Mouse (Mus musculus): Measurements from ENCODE around the gene Cdnf. TPM values are rescaled to one million over a fixed set of nuclear protein-coding genes. Genes with fewer than 3 reads are reported as not detected.

The Cdnf gene
- total and polyA plus RNA-seq, 3 experiments: 0.39 to 0.77 TPM; not detected in 1

DNA sequence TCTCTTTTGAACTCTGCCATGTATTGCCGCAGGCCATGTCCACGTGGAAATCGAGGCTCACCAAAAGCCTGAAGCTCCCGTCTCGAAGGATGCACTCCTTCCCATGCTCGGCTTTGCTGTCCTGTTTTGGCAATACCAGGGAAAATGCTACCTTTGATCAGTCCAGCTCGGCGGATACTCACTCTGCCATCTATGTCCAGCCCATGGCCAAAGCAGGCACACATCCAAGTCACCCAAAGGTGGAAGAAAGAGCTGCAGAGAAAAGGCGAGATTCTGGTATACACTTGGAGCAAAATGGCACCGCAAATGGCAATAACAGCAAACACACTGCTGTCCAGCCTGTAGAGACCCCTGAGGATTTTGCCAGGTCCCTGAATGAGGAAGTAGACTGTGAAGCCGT lies 57.8 kb downstream of the Cdnf start:
- Histone ChIP-seq H3K27me3 (ENCODE audit: control insufficient read depth in 1 of 2, insufficient read depth in 2 of 2, low read length in 2 of 2) (peaks cover 0 to 2% of the 10 kb centered on the region in 2 experiments; a peak in 1 of 4 replicates), H3K27ac (ENCODE audit: control insufficient read depth, low read depth, low read length) (no peak overlapping the region), H3K4me3 (ENCODE audit: control insufficient read depth in 1 of 2, insufficient read depth in 1 of 2, low read depth in 2 of 2, low read length in 2 of 2) (no peak overlapping the region), H3K36me3 (ENCODE audit: control insufficient read depth in 1 of 2, insufficient read depth in 2 of 2, low read length in 2 of 2) (no peaks in the 10 kb centered on the region), H3K4me1 (ENCODE audit: control insufficient read depth in 1 of 2, insufficient read depth in 2 of 2, low read length in 2 of 2) (no peaks in the 10 kb centered on the region), H3K9me3 (replicated peaks; ENCODE audit: insufficient read depth, low read length) (no peaks in the 10 kb centered on the region), H3K79me2 (ENCODE audit: control insufficient read depth, insufficient read depth, low read length, poor library complexity) (no peaks in the 10 kb centered on the region), H3K9ac (ENCODE audit: control insufficient read depth, low read depth, low read length, poor library complexity, severe bottlenecking) (no peak overlapping the region)
- TF ChIP-seq GABPA (IDR thresholded peaks at IDR 0.05; ENCODE audit: low read depth, low read length) (no peak), USF1 (IDR thresholded peaks at IDR 0.05; ENCODE audit: low read depth, low read length) (no peak), MEF2A (IDR thresholded peaks at IDR 0.05; ENCODE audit: extremely low read depth, insufficient replicate concordance, low read depth, low read length, poor library complexity, severe bottlenecking) (no peak), MXI1 (IDR thresholded peaks at IDR 0.05; ENCODE audit: low read depth, low read length) (no peak)
- DNase-seq (ENCODE audit: low read depth, low spot score): no peak

GRCm38 (mm10) chr2:3573883-3574282 lies 61.1 kb downstream of the Cdnf start:
- Histone ChIP-seq H3K79me2 (ENCODE audit: control insufficient read depth, insufficient read depth, low read length, poor library complexity) (no peaks in the 10 kb centered on the region), H3K4me3 (ENCODE audit: control insufficient read depth in 1 of 2, insufficient read depth in 1 of 2, low read depth in 2 of 2, low read length in 2 of 2) (no peak overlapping the region)

DNA sequence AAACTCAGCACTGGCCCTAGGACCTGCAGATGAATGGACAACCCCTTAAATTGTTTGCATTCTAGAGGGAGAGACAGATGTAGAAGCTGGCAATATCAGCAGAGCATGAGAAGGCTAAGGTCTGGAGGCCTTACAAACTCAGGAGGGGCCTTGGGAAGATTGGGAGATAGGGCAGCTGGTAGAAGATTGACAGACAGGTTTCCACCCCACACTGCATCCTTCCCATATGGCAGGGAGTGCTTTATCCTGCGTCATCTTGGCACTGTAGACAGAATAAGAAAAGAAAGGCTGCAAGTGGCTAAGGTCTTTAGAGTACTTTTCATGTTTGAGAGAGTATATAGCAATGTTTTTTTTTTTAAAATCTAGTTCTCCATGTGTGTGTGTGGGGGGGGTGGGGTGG lies 62.3 kb downstream of the Cdnf start:
- Histone ChIP-seq H3K27me3 (ENCODE audit: control insufficient read depth in 1 of 2, insufficient read depth in 2 of 2, low read length in 2 of 2) (peaks cover 0 to 2% of the 10 kb centered on the region in 2 experiments; a peak in 1 of 4 replicates), H3K9ac (ENCODE audit: control insufficient read depth, low read depth, low read length, poor library complexity, severe bottlenecking) (no peak overlapping the region), H3K9me3 (replicated peaks; ENCODE audit: insufficient read depth, low read length) (no peaks in the 10 kb centered on the region), H3K4me1 (ENCODE audit: control insufficient read depth in 1 of 2, insufficient read depth in 2 of 2, low read length in 2 of 2) (peaks cover 0 to 3% of the 10 kb centered on the region in 2 experiments; a peak in 1 of 4 replicates), H3K27ac (ENCODE audit: control insufficient read depth, low read depth, low read length) (no peak overlapping the region), H3K36me3 (ENCODE audit: control insufficient read depth in 1 of 2, insufficient read depth in 2 of 2, low read length in 2 of 2) (no peaks in the 10 kb centered on the region), H3K79me2 (ENCODE audit: control insufficient read depth, insufficient read depth, low read length, poor library complexity) (no peaks in the 10 kb centered on the region), H3K4me3 (ENCODE audit: control insufficient read depth in 1 of 2, insufficient read depth in 1 of 2, low read depth in 2 of 2, low read length in 2 of 2) (no peak overlapping the region)
- no peak for DNase-seq (ENCODE audit: low read depth, low spot score)
- TF ChIP-seq MAFK (IDR thresholded peaks at IDR 0.05; ENCODE audit: borderline replicate concordance, low read depth, low read length) (no peak), SIN3A (IDR thresholded peaks at IDR 0.05; ENCODE audit: low read length) (no peak), HCFC1 (IDR thresholded peaks at IDR 0.05; ENCODE audit: low read depth, low read length) (no peak), MYB (IDR thresholded peaks at IDR 0.05; ENCODE audit: low read depth, low read length) (no peak), ETS1 (IDR thresholded peaks at IDR 0.05; ENCODE audit: low read depth, low read length) (no peak), NRF1 (IDR thresholded peaks at IDR 0.05; ENCODE audit: insufficient read depth, low read depth, low read length, poor library complexity, severe bottlenecking) (no peak), SMC3 (IDR thresholded peaks at IDR 0.05; ENCODE audit: low read depth, low read length) (no peak), ZNF384 (IDR thresholded peaks at IDR 0.05; ENCODE audit: low read depth, low read length) (no peak), GATA1 (IDR thresholded peaks at IDR 0.05; ENCODE audit: low read depth, low read length) (no peak), ZKSCAN1 (IDR thresholded peaks at IDR 0.05; ENCODE audit: low read depth, low read length) (no peak), KAT2A (conservative IDR thresholded peaks at IDR 0.05; ENCODE audit: low read depth, low read length) (no peak), POLR2AphosphoS2 (IDR thresholded peaks at IDR 0.05; ENCODE audit: low read length) (no peak), MAX (IDR thresholded peaks at IDR 0.05; ENCODE audit: low read length) (no peak), ELF1 (IDR thresholded peaks at IDR 0.05; ENCODE audit: low read depth, low read length) (no peak), CHD1 (IDR thresholded peaks at IDR 0.05; ENCODE audit: low read depth, low read length) (no peak), CHD2 (IDR thresholded peaks at IDR 0.05; ENCODE audit: low read length) (no peak), MAZ (IDR thresholded peaks at IDR 0.05; ENCODE audit: low read depth, low read length) (no peak), JUND (IDR thresholded peaks at IDR 0.05; ENCODE audit: low read depth, low read length) (no peak), POLR2AphosphoS5 (IDR thresholded peaks at IDR 0.05; ENCODE audit: borderline replicate concordance, low read depth, low read length) (no peak), MXI1 (IDR thresholded peaks at IDR 0.05; ENCODE audit: low read depth, low read length) (no peak)

More at GRCm38 (mm10) chr2:3573883-3574282, 61.1 kb downstream of the Cdnf start:
- Histone ChIP-seq H3K36me3 (ENCODE audit: control insufficient read depth in 1 of 2, insufficient read depth in 2 of 2, low read length in 2 of 2) (no peaks in the 10 kb centered on the region), H3K9me3 (replicated peaks; ENCODE audit: insufficient read depth, low read length) (no peaks in the 10 kb centered on the region), H3K27me3 (ENCODE audit: control insufficient read depth in 1 of 2, insufficient read depth in 2 of 2, low read length in 2 of 2) (peaks cover 0 to 2% of the 10 kb centered on the region in 2 experiments; a peak in 1 of 4 replicates), H3K4me1 (ENCODE audit: control insufficient read depth in 1 of 2, insufficient read depth in 2 of 2, low read length in 2 of 2) (peaks cover 0 to 3% of the 10 kb centered on the region in 2 experiments; a peak in 1 of 4 replicates), H3K27ac (ENCODE audit: control insufficient read depth, low read depth, low read length) (no peak overlapping the region), H3K9ac (ENCODE audit: control insufficient read depth, low read depth, low read length, poor library complexity, severe bottlenecking) (no peak overlapping the region)
- DNase-seq (ENCODE audit: low read depth, low spot score): peak; percentile 25
- TF ChIP-seq SMC3 (IDR thresholded peaks at IDR 0.05; ENCODE audit: low read depth, low read length) (no peak), USF2 (IDR thresholded peaks at IDR 0.05; ENCODE audit: borderline replicate concordance in 1 of 2, insufficient read depth in 1 of 2, low read depth in 1 of 2, low read length in 2 of 2) (no peak), CHD2 (IDR thresholded peaks at IDR 0.05; ENCODE audit: low read length) (no peak), USF1 (IDR thresholded peaks at IDR 0.05; ENCODE audit: low read depth, low read length) (no peak), TBP (IDR thresholded peaks at IDR 0.05; ENCODE audit: low read depth, low read length) (no peak), NRF1 (IDR thresholded peaks at IDR 0.05; ENCODE audit: insufficient read depth, low read depth, low read length, poor library complexity, severe bottlenecking) (no peak)

All from MEL (cell line).